Mouse (Mus musculus) heart, adult 18-20 months (tissue): ENCODE measurements around the gene Rnf150. TPM values are rescaled to one million over a fixed set of nuclear protein-coding genes. Genes with fewer than 3 reads are reported as not detected.
A peak's percentile ranks its signal among the peaks of the same experiment; 100 is the strongest.

Experiments
- DNase-seq, 2 experiments: peaks; one replicate each; pipeline ENCODE4 v3.0.0; 2021 to 2022; ENCODE audit warnings: mixed read lengths in 1 of 2
- long read RNA-seq, 2 experiments: library from polyadenylated mRNA; stranded (forward); transcript quantifications; one replicate each; pipeline ENCODE4 v2.0.0; 2021
- total RNA-seq, 2 experiments: library from RNA; stranded (reverse); gene quantifications; 2 replicates each; pipeline ENCODE4 v1.2.3; 2021

Rnf150 gene
- total RNA-seq, result 10 to 100 TPM; 14.7 to 15.1 TPM
- long read RNA-seq, experiment 1, partial matches to known transcripts, result 0 of 2 reads
- long read RNA-seq, experiment 1, other reads (novel, unspliced or antisense), result 2 of 2 reads
- long read RNA-seq, experiment 2, partial matches to known transcripts, result 0 of 5 reads
- long read RNA-seq, experiment 2, other reads (novel, unspliced or antisense), result 5 of 5 reads

DNA sequence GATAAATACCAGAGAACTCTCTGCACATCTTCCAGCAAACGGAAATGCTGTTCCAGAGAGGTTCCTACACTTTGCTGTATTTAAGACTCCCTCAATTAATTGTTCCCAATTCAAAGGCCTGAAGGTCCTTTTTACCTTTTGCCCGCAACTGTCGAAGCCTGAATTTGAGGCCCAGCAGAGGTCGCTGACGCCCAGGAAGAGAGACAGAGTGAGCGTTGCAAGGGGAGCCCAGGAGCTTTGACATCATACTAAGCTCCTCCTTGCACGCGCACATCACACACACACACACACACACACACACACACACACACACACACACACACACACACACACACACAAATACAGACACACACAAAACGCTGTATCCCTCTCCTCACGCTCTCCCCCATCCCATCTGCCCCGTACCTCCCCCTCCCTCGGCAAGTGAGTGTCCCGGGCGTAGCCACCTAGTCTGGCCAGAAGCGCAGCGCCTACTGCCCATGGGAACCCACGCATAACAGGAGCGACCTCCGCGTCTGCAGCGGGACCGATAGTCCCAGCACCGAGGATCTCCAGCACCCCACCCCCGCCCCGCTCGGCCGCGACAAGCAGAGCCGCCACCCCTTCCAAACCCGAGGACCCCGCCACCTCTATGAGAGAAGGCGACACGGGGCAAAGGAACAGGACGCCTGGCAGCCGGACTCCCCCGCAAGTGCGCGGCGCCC, at the start of gene Rnf150:
Rnf150 (plus strand) TSS at position 316 of the 704 bp plus-strand sequence.
- peak; percentile 86 to 94 for DNase-seq

DNA sequence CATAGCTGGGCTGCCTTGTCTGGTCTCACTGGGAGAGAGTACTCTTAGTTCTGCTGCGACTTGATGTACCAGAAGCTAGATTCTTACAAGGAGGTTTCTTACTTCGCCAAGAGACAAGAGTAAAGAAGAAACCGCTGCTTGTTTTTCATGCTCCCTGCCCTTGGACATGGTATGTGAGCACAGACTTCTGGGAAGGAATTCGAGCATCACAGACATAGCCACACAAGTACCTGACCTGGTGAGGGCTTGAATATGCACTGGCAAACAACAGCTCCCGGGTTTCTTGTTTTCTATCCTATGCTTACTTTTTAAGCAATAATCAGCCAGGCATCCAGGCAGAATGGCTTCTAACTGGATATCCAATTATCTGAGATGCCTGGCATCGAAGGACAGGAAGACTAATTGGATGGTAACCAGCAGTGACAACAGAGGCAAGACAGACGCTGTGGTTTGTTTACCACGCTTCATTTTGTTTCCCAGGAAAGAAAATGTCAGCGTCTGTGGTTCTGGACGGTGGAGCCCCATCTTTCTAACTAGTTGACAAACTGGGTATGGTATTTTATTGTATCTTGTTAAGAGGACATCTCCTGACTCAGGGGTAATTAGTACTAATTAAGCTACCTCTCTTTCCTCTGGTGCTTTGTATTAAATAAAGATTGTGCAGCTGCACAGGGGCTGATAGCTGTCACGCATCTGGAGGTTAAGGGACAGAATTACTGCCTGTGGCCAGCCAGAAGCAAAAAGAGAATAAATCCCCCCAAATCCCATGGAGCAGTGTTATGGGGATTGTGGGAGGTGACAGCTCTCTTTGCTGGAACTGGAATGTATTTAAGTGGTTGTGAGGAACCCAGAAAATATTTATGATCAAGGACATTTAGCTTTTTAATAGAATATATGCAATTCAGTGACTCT, 36.8 kb upstream of the Rnf150 start:
- DNase-seq, result no peak

DNA sequence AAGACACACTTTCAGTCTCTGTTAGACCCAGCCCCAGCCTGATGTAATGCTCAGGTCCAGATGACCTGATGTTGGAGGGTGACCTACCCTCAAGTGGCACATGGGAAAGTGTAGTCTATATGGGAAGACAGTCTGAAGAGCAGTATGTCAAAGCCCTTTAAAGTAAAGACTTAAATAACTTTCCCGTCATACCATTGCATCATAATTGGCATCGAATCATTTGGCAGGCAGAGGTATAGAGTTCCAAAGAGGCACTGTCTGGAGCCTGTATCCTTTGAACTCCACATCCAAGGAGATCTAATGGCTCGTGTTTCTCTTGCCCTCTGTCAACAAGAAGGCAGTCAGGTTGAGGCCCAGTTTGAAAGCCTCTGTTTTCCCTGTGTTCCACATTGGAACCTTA, 22.7 kb upstream of the Rnf150 start:
- no peak for DNase-seq

DNA sequence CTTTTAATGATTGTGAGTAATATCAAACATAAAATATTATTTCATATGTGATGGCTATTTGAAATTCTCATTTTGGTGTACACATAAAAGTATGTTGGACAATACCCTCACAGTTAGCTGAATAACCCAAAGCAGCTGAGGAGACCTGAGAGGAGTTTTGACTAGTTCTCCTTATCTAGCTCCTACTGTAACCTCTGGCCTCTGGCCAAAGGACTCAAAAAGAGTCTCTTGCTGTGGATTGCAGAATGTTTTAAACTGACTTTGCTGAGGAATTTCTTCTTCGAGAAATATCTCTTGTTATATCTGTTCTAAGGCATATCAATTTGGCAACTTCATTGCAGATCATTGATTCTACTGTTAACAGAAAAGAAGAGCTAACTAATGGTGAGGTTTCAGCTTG, 22.2 kb upstream of the Rnf150 start:
- DNase-seq, result no peak

DNA sequence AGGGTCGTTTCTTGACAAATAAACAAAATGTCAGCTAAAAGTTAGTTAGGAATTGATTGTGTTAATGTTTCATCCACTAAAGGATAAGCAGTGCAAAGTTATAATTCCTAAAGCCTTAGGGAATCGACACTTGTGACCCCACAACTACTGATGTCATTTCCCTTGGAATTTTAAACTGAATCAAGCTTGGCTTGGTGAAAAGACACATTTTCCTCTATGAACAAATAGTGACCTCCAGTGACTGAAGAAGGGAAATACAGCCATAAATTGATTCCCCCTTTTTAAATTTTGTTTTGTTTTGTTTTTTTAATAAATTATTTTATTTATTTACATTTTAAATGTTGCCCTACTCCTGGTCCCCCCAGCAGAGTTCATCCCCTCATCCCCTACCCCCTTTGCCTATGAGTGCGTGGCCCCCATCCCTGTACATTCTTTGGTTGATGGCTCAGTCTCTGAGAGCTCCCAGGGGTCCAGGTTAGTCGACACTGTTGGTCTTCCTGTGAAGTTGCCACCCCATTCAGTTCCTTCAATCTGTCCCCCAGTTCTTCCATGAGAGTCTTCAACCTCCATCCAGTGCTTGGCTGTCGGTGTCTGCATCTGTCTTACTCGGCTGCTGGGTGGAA, 21.5 kb upstream of the Rnf150 start:
- peak; percentile 11 to 20 for DNase-seq

DNA sequence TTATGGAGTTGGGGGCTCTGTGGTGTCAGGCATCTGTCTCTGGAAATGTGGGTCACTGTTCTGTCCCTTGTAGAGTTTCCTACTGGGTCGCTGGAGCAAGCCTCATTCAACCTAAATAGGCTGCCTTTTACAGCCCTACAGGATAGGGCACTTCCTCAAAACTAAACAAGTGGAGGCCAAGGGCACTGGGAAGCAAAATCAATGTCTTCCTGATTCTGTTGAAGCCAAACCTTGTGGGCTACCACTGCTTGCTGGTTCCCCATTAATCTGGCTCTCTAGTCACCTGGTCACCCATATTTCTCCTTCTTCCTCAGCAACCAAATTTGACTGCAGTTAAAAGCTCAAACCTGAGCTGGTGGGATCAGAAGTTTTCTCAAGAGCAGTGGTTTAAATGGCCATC, 19.5 kb upstream of the Rnf150 start:
- no peak for DNase-seq

DNA sequence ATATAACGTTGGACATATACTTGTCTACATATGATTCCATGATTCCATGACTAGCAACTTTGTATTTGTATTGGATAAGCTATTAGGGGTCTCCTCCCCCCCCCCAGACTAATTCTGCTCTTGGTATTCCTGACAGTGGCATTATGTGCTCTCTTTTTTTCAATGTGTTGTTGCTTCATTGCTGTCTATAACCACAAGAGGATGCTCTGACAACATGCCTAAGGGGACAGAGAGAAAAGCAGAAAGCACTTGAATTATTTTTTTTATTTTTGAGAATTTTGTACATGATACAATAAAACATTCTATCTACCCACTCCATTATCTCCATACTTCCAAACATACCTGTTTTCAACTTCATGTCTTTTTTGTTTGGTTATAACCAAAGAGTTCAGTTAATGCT, 18.7 kb upstream of the Rnf150 start:
- DNase-seq, result no peak

DNA sequence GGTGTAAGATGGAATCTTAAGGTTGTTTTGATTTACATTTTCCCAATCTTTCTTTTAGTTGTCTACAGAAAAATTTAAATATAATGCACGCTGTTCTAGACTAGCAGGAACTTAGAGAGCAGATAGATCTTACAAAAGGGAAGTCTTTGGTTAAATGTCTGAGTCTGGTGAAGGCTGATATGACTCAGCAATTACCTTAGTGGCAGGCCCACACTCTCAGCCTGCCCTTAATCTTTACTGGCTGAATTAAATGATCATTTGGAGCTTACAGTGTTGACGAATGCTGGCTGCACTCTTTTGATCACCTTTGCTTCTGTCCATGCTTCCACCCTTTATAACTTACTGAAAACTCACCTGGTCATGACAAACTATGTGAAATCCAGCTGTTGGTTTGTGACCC, 17.1 kb upstream of the Rnf150 start:
- DNase-seq, result no peak

DNA sequence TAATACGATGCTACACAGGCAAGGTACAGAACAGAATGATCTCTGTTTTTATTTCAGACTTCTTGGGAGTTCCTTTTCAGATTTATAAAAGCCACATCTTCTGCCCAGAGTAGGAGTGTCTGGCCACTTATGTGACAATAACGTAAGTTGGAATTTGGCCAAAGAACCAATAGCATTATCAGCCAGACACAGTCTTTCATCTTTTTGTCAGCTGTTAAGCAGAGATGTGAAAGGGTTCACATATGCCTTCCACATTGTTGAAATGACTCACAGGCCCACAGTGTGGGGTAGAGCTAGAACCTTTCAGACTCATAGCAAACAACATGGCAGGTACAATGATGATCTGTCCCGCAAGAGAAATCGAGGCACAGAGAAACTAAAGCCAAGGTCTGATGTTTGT, 16.4 kb upstream of the Rnf150 start:
- no peak for DNase-seq

DNA sequence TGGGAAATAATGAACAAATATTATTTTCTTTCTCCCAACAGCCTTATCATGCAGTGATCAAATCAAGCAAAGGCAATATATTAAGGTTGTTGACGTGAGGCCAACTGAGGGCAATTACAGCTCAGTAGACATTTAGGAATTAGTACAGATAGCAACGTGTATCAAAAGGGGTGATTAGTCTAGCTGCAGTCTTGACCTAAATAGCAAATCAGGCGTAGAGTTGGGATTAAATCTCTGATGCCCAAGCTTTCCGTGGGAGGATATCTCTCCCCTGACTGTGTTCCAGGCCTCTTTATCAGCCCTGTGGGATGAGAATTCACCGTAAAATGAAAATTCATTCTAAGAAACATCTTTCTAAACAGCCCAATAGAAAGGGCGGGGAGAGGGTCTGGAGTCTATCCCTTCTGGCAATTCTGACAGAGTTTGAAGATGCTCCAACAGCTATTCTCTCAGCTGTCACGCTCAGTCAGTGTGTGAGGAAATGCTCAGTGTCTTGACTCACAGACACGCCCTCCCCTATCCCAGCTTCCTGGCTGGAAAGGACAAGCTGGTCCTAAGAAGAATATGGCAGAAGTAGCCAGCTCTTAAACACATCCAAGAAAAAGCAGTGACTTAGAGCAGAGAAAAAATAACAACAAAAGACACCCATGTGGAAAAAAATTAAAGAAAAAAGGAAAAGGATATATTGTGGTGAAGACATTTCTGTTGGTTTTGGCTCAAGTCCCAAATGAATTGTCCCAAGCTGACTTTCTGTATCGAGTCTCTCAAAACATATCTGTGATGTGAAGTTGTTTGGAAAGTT, 4.4 kb upstream of the Rnf150 start:
- peak; percentile 34 for DNase-seq

DNA sequence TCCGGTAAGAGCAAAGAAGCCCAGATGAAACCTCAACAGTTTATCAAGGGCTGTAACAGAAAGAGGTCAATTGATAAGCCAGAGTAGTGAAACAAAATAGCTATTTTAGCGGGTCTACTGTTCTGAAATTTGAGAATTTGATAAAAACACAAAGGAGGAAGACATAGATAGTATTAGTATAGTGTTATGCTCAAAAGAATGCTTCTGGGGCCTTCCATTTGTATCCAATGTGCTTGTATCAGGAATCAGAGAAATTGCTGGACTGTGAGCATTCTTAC, 3.9 kb upstream of the Rnf150 start:
- no peak for DNase-seq

DNA sequence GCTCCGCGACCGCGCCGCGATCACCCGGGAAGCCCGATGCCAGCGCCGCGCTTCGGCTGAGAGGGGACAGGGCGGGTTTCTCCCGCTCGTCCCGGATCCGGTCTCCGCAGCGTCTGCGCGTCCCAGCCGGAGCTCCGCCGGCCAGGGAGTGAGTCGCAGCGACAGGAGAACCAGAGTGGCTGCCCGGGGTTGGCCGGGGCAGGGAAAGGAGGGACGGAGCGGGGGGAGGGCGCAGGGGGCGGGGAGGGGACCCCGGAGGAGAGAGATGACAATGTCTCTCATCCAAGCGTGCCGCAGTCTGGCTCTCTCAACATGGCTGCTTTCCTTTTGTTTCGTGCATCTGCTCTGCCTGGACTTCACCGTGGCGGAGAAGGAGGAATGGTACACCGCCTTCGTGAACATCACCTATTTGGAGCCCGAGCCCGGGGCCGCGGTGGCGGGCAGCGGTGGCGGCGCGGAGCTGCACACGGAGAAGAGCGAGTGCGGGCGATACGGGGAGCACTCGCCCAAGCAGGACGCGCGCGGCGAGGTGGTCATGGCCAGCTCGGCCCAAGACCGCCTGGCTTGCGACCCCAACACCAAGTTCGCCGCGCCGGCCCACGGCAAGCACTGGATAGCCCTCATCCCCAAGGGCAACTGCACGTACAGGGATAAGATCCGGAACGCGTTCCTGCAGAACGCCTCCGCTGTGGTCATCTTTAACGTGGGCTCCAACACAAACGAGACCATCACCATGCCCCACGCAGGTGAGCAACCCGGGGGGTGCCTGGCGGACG, 777 bp downstream of the Rnf150 start:
- DNase-seq, result peak; percentile 66 to 73

DNA sequence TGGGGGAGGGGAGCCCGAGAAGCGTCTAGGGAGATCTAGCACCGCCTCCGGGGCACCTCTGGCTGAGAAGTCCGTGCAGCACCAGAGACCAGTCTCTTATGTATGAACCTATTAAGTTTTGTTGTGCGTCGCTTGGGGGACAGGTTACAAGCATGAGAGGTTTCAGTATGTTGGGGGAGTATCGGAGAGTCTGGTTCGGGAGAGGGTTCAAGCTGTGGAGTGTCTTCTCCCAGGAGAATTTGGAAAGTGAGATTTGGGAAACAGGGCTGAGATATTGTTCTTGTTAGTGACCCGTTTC, 1.3 kb downstream of the Rnf150 start:
- DNase-seq, result peak; percentile 42 to 63

DNA sequence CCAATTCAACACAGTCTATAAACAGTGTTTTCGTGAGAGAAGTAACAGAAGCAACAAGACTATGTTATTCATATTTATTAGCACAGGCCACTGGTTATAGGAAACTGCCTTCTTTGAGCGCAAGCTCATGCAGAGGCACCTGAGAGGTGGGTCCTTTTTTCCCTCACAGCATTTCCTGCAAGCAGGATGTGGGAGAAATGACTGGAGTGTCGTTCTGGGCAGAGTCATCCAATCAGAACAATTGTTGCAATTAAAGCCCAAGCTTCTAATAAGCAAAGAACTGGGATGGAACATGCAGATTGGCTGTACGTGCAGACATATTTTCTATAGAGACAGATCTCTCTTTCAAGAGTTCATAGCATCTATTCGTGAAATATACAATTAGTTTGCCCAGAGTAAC, 2.1 kb downstream of the Rnf150 start:
- DNase-seq, result peak in 1 of 2 experiments; percentile 23

DNA sequence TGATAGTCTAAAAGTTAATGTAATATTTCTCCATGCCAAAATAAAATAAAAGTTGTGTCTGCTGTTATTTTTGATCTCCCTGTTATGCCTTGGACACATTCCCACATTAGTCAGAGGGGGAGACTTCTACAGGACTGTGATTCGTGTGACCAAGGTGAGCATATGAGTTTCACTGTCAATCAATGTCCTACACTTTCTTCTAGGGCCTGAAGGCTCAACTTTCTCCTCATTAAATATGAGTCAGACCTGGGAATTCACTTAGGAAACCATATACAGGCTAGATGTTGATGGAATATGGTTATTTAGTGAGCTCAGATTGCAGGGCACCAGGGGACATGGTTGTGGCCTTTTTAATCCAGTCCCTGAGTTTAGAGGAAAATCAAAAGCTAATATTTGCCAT, 3.1 kb downstream of the Rnf150 start:
- no peak for DNase-seq

DNA sequence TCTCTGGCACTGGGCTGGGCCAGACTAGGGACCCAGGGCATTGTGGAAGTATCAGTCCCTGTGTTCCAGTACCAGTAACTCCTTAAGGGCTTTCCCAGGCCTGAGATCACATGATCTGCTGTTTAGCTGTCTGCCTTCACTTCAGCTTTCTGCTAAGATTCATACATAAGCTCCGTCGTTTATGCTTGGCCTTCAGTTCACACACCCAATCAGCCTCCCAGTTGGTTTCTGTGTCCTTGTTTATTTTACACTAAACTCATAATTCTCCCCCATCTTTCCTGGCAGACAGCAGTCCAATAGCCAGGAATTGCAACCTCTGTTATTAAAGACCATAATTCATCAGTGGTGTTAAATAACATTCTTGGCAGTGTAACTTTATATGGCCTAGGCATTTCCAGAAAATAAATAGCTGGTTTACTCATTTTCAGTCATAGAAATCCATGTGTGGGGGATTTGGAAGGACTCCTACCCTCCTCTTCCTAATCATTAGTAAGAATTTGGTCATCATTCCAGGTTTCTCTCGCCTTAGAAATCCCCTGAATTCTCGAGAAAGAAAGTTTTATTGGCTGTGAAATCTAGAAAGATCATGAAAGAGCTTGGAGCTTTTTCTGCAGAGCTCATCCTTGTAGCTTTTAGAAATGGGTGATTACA, 7.8 kb downstream of the Rnf150 start:
- DNase-seq, result no peak

DNA sequence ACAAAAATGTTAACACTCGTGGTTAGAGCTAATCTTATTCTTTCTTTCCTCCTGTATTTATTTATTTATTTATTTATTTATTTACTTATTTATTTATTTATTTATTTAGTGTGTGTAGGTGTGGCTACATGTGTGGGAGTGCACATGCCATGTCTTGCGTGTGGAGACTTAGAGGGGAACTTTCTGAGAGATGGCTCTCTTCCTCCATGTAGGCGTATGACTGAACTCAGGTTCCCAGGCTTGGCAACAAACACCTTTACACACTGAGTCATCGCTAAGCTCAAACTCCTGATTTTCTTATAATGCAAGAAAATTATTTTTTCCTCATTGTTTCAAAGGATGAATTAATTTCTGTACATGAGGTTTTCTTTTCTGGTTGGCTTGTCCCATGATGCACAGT, 8.8 kb downstream of the Rnf150 start:
- DNase-seq, result no peak

DNA sequence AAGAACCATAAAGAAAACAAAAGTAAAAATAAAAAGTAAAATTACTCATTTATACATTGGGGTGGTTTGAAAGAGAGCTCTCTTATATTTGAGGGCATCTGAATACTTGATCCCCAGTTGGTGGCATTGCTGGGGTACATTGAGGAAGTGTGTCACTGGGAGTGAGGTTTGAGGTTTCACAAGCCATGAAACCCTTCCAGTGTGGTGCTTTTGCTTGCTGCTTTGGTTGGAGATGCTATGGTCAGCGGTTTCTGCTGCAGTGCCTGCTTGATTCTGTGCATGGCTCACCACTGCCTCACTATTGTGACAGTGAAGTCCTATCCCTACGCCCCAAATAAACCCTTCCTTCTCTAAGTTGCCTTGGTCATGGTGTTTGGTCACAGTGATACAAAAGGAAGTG, 10.9 kb downstream of the Rnf150 start:
- peak in 1 of 2 experiments; percentile 21 for DNase-seq

DNA sequence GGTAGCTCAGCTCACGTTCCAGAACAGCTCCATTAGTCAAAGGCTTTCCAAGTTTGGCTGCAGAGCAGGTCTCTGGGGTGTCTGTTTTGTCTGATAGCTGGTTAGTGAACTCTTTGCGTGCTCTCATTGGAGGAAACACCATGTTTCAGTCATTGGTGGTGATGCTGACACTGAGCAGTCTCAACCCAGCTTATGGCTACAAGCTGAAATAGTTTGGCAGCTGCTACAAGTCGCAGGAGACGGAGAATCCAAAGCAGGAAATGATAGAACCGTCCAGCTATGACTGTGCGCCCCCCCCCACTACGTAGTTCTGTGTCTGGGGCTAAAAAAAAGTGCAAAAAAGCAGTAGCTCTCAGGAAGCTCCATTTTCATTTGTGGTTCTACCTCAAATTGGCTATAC, 12.0 kb downstream of the Rnf150 start:
- peak; percentile 49 to 65 for DNase-seq

DNA sequence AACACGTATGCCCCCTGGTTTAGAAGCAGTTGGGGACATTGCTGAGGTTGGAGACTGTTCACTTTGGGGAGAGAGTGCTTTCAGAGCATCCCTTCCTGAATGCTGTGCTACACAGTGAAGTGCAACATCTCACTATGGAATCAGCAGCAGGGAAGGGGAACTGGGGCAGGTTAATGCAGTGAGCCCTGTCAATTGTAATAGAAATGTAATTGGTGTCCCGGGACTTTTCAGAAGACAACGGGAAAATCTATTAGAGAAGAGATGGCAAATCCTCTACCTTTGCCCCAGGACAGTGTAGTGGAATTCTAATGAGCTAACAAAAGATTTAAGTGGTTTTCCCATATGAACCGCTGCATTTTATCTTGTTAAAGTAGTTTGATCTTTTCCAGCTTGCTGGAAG, 21.3 kb downstream of the Rnf150 start:
- no peak for DNase-seq

DNA sequence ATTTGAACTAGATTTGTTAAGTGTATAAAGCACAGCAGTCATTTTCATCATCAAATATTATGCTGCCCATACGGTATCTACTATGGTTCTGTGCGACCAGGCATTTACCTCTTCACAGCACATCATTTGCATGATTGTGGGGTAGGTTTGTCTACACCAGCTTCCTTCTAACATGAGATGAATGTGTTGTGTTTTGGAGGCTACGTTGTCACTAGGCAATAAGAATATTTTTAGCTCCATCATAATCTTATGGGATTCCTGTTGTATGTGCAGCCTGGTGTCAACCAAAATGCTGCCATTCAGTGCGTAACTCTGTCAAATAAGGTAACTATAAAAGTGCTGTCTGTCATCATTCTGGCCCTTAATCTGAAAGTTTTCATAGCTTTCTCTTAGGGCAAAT, 24.1 kb downstream of the Rnf150 start:
- no peak for DNase-seq
